Mouse (Mus musculus) skeletal muscle tissue, adult 2 months (tissue): ENCODE data around the gene Snap29.
A peak's percentile ranks its signal among the peaks of the same experiment; 100 is the strongest.

Experiments used
- DNase-seq: peaks from one replicate; pipeline ENCODE4 v3.0.0-alpha.2; 2012; ENCODE audit warnings: low read depth, low spot score

The Snap29 gene

DNA sequence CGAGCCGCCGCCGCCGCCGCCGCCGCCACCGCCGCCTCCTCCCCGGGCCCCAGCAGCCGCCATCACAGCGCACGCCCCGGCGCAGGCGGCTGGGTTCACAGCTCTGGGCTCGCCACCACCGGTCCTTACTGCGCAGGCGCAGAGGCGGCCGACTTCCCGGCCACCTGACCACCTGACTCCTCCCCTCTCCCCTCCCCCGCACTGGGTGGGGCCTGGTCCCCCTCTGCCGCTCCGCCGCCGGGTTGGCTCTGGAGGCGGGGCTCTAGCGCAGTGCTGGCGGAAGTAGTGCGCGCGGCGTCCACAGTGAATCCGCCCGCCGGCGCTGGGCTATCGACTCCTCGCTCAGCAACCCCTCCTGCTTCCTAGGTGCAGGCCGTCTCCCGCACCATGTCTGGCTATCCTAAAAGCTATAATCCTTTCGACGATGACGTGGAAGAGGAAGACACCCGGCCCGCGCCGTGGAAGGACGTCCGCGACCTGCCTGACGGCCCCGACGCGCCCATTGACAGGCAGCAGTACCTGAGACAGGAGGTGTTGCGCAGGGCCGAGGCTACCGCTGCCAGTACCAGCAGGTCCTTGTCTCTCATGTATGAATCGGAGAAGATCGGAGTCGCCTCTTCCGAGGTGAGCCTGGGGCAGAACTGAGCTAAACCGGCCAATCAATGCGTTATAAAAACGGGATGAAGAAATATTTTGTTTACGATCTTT lies at the start of gene Snap29, which contains the start of gene Pi4ka:
TSS of gene Snap29 (plus strand) at position 251 of the 708 bp plus-strand sequence.
TSS of gene Pi4ka (minus strand) at position 579 of the 708 bp plus-strand sequence.
- DNase-seq = peak; percentile 98

DNA sequence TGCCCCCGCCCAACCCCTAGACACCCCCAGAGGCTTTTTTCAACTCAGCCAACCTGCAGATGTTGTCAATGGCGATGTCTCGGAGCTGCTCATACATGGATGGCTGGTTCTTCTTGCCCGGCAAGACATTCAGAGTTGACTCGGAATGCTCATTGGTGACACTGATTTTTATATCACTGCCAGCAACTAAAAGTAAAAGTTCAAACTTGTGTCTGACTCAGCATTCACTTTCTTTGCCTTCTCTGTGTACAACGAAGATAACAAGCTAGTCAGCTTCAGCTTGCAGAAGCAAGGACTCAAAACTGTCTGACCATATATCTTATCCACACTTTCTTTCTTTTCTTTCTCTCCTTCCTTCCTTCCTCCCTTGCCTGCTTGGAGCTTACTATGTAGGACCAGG lies 49.8 kb upstream of the Snap29 start:
- DNase-seq = no peak

DNA sequence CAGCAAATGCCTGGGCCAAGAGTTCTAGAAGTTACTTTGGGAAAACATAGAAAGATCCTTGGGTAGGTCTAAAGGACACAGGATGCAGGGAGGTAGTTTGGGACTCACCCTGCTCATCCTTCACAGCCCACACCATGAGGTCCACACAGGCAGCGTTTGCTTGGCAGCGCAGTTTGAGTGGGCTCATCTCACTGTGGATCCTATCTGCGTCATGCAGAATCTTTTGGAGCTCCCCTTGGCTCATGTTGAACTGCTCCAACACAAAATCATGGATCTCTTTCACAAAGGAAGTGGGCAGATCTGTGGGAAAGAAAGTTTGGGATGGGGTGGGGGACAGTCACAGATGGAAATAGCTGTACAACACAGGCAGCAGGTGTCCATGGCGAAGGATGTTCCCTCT lies 47.0 kb upstream of the Snap29 start:
- DNase-seq = no peak

DNA sequence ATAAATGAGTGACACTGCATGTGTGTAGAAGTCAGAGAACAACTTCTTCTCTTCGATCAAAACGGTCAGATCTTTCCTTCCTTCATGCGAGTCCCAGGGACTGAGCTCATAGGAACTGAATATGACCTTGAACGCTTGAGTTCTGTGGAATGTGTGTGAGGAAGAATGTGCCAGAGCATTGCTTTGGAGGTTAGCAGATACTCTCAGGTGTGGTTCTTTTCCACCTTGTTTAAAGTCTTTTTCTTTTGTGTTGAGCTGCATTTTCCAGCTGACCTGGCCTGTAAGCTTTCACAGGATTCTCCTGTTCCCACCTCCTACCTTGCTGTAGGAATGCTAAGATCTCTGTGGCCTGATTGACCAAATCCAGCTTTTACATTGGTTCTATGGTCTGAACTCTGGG lies 23.5 kb upstream of the Snap29 start:
- DNase-seq = no peak

DNA sequence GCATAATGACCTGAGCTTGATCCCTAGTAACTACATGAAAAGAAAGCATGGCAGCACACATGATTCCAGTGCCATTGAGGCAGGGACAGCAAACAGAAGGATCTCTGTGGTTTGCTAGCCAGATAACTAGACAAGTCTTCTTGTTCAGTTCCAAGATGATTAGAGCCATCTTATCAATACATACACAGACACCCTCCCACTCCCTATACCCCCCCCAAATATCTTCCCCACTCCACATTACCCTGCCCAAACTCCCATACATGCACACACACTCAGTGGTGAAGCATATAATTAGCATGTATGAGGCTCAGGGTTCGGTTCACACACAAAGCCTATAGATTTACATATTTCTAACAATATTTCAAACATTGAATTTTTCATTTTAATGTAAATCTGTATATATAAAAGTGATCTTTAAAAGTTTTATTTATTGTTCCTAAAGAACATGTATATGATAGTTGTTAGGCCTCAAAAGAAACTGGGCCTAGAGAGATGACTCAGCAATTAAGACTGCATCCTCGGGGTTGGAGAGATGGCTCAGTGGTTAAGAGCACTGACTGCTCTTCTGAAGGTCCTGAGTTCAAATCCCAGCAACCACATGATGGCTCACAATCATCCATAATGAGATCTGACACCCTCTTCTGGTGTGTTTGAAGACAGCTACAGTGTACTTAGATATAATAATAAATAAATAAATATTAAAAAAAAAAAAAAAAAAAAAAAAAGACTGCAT lies 22.0 kb upstream of the Snap29 start:
- no peak for DNase-seq

DNA sequence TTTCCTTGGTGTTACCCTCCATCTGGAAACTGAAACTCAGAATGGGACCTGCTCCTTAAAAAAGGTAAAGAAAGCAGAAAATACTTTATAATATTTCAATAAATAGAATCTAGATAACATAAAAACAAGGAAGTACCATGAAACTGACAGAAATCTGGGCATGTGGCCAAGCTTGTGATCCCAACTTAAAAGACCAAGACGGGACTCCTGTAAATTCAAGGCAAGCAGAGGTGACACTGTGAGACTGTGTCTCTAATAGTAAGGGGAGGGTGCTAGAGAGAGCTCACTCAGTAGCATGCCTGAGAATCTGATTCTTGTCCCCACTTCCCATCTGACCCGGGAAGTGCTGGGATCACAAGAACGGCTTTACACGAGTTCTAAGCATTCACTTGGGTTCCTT lies 13.0 kb upstream of the Snap29 start:
- DNase-seq = no peak

DNA sequence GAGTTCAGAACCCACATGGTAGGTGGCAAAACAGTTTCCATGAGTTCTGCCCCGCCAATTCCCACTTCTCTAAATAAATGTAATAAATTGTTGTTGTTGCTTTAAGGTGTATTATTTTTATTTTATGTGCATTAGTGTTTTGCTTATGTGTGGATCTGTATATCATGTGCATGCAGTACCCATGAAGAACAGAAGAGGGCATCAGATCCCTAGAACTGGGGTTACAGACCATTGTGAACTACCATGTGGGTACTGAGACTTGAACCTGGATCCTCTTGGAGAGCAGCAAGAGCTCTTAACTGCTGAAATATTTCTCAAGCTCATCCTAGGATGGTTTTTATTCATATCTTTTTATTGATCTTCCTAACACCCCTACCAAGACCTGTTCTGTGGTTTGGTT lies 2.9 kb upstream of the Snap29 start:
- no peak for DNase-seq

DNA sequence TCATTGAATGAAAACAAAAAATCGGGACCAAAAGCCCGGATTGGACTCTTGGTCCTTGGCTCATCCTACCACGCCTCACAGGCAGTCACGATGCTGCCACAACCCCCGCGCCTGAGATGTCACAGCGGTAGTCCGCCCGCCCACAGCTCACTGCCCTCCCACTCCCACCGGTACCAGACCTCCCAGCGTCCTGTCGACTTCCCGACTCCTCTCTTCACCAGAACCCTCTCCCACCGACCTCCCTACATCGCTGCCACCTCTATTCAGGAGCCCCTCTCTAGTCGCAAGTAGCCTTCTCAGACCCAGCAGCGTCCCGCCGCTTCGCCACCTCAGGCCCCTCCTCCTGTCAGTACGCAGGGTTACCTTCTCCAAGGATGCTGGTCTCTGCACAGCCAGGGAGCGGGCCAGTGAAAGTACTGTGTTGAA lies 502 bp upstream of the Snap29 start:
- no peak for DNase-seq

DNA sequence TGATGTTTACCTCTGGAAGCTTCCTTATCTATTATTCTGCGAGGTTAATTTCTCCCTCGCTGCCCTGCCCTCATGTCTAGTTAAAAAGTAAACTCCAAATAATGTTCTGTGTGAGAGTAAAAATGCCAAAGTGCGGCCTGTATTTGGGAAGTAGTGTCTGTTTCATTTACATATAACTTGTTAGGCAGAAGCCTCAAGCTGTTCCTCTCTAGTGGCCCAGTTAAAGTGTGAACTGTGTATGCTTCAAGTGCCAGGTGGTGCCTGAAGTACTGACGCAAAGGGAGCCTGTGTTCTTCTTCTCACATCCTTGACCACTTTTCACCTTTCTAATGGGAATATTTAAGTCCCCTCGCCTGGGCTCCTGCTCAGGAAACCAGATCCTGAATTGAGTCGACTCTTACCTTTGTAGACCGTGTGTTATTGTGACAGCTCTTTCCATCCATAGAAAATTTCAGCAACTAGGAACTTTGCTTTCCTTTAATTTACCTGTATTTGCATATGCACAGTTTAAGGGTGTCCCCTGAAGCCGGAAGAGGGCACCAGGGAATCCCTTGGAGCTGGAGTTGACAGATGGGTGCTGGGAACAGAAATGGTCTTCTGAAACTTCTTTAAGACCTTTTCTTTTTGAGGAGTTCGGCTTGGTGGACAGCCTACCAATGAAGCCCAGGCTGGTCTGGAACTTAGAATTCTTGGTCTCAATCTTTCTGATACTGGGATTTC lies 886 bp downstream of the Snap29 start:
- no peak for DNase-seq

DNA sequence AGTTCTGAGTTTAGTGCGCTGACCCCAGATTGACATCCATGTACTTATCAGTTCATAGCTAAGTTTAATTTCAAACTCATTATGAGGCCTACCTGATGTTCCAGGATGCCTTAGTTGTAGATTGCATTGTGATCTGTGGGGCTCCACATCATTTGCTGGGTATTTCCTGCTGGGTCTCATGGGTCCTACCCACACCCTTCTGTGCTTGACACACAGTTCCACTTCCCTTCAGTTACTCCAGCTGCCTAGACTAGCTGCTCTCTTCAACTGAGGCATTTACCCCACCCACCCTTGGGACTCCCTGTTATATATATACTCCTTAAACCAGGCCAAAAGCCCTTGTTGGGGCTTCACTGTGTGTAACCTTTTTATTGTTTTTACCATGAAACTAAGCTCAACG lies 3.3 kb downstream of the Snap29 start:
- DNase-seq = no peak

DNA sequence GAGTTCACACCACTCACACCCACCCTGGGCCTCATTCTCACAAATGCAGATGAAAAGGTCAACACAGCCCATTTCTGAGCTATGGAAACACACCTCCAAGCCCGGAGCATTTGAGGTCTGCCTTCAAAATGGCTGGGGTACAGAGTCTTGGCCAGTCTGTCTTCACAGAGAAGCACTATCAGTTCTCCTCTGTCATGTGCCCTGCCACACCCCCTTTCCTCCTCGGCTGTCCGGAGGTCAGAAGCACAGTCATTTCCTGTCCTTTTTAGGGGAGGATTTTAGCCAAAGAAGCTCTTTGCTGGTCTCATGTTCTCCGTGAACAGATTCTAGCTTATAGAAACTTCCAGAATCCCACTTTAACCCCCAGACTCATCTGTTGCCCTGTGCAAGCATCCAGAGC lies 4.4 kb downstream of the Snap29 start:
- no peak for DNase-seq

DNA sequence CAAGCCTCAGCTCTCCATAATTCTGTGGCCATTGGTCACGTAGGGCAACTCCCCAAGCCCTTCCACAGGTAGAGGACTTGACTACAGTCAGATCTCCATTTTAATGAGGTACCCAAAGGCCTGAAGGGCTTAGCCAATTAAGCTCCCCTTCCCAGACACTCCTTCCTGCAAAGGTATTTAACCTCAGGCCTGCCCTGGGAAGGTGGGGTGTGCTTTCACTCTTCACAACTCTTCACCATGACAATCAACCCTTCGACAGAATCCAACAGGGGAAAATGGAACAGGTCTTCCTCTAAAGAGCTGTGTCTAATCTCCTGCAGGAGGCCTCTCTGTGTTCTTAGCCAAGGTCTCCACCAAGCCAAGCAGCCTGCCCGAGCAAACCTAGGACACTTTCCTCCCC lies 17.2 kb downstream of the Snap29 start:
- no peak for DNase-seq

DNA sequence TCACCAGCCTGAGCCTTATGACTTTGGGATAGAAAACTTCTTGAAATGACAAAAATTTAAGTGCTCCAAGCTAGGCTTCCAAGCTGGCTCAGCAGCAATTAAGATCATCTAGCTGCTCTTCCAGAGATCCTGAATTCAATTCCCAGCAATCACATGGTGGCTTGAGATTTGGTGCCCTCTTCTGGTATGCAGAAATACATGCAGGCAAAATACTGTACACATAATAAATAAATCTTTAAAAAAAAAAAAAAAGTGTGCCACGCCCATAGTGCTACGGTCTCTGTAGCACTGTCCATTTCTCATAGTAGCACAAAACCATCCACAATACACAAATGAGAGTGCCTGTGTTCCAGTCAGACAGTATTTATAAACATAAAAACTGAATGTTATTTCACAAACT lies 26.8 kb downstream of the Snap29 start:
- DNase-seq = no peak

DNA sequence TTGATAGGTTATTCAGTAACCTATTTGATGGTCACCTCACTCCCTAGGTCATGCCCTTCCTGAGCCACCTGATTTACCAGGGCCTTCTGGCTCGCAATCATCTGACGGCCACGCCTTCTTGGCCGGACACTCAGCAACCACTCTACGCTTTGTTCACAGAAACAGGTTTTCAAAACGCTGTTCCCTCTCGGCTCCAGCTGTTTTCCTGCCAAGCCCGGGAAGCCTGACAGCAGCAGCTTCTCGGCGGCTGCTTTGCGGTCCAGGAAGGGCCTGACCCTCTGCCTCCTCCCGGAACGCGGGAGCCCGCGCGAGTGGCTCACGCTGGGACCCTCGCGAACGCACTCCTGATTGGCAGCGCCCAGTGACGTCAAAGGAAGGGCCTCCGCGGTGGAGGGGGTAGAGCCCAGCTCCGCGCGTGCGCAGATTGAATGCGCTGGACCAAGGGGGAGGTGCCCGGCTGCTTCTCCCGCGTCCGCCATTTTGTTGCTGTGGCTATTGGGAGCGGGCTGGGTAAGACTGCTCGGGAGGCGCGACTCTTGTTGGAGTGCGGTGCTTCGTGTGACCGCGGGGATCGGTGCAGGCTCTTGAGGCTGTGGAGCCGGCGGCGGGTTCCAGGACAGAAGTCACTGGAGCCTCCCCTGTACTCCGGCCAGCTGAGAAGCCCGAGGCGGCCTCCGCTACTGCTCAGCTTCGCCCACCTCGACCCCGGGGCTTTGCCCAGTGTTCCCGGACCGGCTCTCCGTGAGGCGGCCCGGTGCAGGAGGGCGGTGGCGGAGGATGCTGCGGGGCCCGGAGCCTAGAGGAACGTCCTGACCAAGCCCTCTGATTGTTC lies 46.0 kb downstream of the Snap29 start, which contains the start of gene Crkl:
TSS of gene Crkl (plus strand) at position 447 of the 832 bp plus-strand sequence.
- peak; percentile 97 for DNase-seq

DNA sequence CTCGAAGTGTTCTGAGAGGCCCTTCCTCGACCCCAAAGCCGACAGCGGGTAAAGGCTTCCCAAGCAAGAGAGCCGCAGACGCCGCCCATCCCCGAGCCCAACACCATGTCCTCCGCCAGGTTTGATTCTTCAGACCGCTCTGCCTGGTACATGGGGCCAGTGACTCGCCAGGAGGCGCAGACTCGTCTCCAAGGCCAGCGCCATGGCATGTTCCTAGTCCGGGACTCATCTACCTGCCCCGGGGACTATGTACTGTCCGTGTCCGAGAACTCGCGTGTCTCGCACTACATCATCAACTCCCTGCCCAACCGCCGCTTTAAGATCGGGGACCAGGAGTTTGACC lies 46.6 kb downstream of the Snap29 start:
- DNase-seq = peak; percentile 16

DNA sequence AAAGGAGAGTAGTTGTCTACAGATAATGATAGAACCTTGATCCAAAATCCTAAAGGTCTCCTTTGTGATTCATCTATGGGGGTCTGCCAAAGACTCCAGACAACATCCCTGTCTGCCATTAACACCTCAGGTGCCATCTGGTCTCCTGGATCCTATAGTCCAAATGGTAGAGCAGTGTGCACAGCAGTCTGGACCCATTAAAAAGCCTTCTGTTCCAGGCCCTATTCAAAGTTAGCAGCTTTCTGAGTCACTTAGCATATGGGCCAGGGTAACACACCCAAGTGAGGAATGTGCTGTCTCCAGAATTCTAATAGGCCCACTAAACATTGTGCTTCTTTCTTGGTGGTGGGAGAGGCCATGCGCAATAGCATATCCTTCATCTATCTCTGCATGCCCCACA lies 51.1 kb downstream of the Snap29 start:
- no peak for DNase-seq

DNA sequence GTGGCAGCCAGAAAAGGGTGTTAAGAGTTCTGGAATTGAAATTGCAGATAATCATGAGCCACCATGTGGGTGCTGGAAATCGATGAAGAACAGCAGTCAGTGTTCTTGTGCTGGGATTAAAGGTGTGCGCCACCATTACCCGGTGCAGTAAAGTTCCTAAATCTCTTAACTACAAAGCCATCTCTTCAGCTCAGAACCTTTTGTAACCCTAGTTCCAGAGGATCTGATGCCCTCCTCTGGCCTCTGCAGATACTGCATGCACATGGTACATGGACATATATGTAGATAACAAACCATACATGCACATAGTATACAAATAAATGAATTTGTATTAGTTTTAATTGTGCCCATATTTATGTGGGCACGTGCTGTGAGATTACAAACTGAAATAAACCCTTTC lies 54.5 kb downstream of the Snap29 start:
- DNase-seq = no peak

DNA sequence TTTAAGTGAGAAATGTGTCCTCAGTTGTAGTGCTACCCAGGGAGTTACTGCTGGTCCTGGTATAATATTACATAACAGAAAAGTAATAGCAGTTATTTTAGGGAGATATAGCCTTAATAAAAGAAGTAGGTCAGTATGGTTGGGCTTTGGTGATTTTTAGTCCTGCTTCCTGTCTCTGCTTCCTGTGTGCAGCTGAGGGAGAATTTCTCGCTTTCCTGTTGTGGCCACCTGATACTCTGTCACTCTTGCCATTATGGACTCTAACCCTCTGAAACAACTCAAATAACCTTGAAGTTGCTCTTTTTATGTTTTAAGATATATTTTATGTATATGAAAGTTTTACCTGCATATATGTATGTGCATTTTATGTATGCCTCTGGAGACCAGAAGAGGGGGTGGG lies 55.8 kb downstream of the Snap29 start:
- DNase-seq = no peak

DNA sequence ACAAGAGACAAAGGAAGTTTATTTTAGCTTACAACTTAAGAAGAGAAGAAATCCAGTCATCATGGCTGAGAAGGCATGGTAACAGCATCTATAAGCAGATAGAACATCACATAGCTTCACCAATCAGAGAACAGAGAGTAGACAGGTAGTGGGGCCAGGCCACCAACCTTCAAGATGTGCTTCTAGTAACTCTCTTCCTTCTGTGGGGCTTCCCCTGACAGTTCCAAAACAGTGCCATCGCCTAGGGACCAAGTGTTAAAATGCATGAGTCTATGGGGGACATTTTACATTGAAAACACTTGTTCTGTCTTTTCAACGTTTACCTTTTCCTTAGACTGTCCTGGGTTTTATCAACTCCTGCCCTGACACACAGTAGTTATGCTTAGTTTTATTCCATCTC lies 57.4 kb downstream of the Snap29 start:
- DNase-seq = no peak

DNA sequence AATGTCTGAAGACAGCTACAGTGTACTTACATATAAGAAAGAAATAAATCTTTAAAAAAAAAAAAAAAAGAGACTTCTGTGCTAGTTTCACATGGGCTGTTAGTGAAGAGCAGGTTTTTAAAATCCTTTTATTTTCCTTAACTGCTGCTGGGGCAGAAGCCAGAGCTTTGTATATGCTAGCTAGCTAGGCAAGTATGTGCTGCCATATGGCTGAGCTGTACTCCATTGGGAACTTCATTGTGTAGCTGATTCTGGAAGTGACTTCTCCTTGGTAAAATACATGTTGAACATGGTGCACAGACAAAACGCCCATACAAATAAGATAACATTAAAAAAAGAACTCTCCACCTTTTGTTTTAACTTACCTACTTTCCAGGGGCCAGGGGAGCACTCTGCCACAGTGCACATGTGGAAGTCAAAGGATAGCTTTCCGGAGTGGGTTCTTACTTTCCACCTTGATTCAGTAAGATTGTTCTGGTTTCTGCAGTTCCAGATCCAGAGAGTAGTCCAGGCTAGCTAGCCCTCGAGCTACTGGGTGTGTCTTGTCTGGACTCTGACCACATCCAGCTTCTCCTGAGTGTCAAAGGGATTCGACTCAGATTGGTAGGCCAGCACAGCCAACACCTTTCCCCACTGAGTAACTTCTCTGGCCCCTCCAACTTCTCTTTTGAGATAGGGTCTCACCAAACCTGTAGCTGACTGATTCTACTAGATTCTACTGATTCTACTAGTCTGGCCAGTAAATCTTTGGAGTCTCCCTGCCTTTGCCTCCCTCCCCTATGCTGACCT lies 61.3 kb downstream of the Snap29 start:
- no peak for DNase-seq

DNA sequence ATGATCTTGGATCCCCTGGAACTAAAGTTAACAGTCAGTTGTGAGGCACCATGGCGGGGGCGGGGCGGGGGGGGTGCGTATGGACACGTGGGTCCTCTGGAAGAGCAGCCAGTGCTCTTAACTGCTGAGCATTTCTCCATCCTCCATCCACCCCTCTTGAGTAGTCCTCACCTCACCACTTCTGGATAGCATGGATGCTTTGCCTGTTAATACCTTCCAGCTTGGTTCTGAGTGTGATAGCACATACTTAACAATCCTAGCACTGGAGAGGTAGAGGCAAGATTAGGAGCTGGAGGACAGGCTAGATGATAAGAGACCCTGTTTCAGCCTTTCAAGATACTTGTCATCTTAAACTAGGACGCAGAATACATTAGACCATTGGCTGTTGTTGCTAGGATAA lies 66.7 kb downstream of the Snap29 start:
- DNase-seq = no peak
